Comparison of ENCODE assay signal across 9 mouse cellular contexts in the genomic region with DNA sequence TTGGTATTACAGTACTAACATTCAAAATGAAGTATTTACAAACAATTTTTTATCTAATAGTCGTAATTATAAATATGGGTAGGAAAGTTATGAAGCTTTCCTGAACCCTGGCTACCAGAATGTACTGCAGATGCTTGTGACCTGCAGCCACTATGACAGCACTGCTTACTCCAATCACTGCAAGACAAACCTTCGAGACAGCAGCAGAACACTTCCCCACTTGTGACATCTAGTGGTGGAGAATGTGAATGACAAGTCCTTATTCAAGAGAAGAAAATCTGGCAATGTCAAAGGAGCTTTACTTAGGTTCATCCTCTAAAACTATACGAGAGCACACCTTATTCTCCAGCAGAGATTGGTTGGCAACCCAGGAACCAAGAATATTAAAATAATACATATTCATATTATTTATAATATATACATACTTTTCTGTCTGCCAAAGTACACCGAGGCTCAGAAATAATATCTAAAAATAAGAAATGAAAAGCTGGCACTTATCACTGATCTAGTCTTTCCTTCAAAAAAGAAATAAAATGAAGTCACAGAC.
A peak's percentile ranks its signal among the peaks of the same experiment; 100 is the strongest.
DNase-seq lines count a peak whose midpoint lies in the region; ATAC-seq and TF ChIP-seq lines count a peak whose summit lies in the region.
"Had no signal": no experiment of that assay in that cellular context is flagged by ENCODE, and none has a peak within 500 bp of the region (broad histone marks: within the 10 kb centered on the region; RNA-seq: fewer than 3 reads in every experiment).

No protein-coding gene starts in this region.

- H3K9ac ChIP-seq in forebrain, embryonic 12.5 days: no peak overlapping the region
- no peak overlapping the region for H3K9ac ChIP-seq in neural tube, embryonic 15.5 days (replicated peaks)

- TF ChIP-seq CTCF in kidney, adult 2 months (conservative IDR thresholded peaks at IDR 0.05; ENCODE audit: insufficient read depth, insufficient read length, low read depth, low read length): peak; percentile 61

- ATAC-seq in forebrain, embryonic 12.5 days (ENCODE audit: low FRiP score): peak; percentile 81
- peak; percentile 65; the same call in 1 of the 2 replicates for ATAC-seq in neural tube, embryonic 15.5 days (ENCODE audit: low FRiP score)

- peak; percentile 63 for DNase-seq in kidney, adult 2 months
- DNase-seq in kidney, postnatal 4 days: no peak
- DNase-seq in CD4-positive helper T cell, adult 2 months (ENCODE audit: low read depth, low spot score): peak; percentile 31
- DNase-seq in R1 (ENCODE audit: low read depth, low spot score): peak; percentile 68
- DNase-seq in layer of hippocampus, adult 9-11 months: peak; percentile 23
- DNase-seq in Muller cell, postnatal 12 days (ENCODE audit: inconsistent ontology term): no peak

- H3K9me3 ChIP-seq in forebrain, embryonic 12.5 days: no peaks in the 10 kb centered on the region
- H3K9me3 ChIP-seq in neural tube, embryonic 15.5 days (replicated peaks): no peaks in the 10 kb centered on the region

- no peak overlapping the region for H3K4me2 ChIP-seq in forebrain, embryonic 12.5 days
- H3K4me2 ChIP-seq in neural tube, embryonic 15.5 days: no peak overlapping the region

- no peaks in the 10 kb centered on the region for H3K36me3 ChIP-seq in kidney, adult 2 months (ENCODE audit: control insufficient read depth, insufficient read depth, low read length)
- H3K36me3 ChIP-seq in forebrain, embryonic 12.5 days (replicated peaks): no peaks in the 10 kb centered on the region
- no peaks in the 10 kb centered on the region for H3K36me3 ChIP-seq in neural tube, embryonic 15.5 days

- no peak for TF ChIP-seq POLR2A in kidney, adult 2 months (IDR thresholded peaks at IDR 0.05; ENCODE audit: low read depth, low read length)

- H3K4me1 ChIP-seq in kidney, adult 2 months (ENCODE audit: control insufficient read depth, insufficient read depth, low read length): no peaks in the 10 kb centered on the region
- no peaks in the 10 kb centered on the region for H3K4me1 ChIP-seq in forebrain, embryonic 12.5 days
- no peaks in the 10 kb centered on the region for H3K4me1 ChIP-seq in neural tube, embryonic 15.5 days

- H3K27ac ChIP-seq in kidney, adult 2 months (ENCODE audit: insufficient read depth, low read depth, low read length): no peak overlapping the region
- no peak overlapping the region for H3K27ac ChIP-seq in forebrain, embryonic 12.5 days
- H3K27ac ChIP-seq in neural tube, embryonic 15.5 days (replicated peaks): no peak overlapping the region

- WGBS in kidney, adult 2 months: 27% methylated on average over 4 of the region's 4 CpGs
- whole genome bisulfite sequencing in forebrain, embryonic 12.5 days: 29% methylated on average over 4 of the region's 4 CpGs
- 30% methylated on average over 4 of the region's 4 CpGs for WGBS in neural tube, embryonic 15.5 days

- no peak overlapping the region for H3K4me3 ChIP-seq in kidney, adult 2 months (ENCODE audit: insufficient read depth, low read depth, low read length)
- no peak overlapping the region for H3K4me3 ChIP-seq in forebrain, embryonic 12.5 days (replicated peaks)
- H3K4me3 ChIP-seq in neural tube, embryonic 15.5 days (replicated peaks): no peak overlapping the region
- H3K4me3 ChIP-seq: erythroblast, embryonic 14.5 days had no signal

- no peaks in the 10 kb centered on the region for H3K27me3 ChIP-seq in kidney, adult 2 months (replicated peaks; ENCODE audit: control insufficient read depth, insufficient read depth, low read length)
- no peaks in the 10 kb centered on the region for H3K27me3 ChIP-seq in forebrain, embryonic 12.5 days
- H3K27me3 ChIP-seq in neural tube, embryonic 15.5 days (replicated peaks): no peaks in the 10 kb centered on the region

Comparison
In these comparisons a context has a peak if more than half of its experiments do, and no peak if none do; other contexts are left out.
1. DNase-seq: peak in kidney, adult 2 months (single experiment), CD4-positive helper T cell, adult 2 months (single experiment), R1 (single experiment) and layer of hippocampus, adult 9-11 months (single experiment); none in kidney, postnatal 4 days (0 of 2) and Muller cell, postnatal 12 days (single experiment).